Mouse (Mus musculus): ENCODE measurements around the gene Zbtb20.

Zbtb20 gene

DNA sequence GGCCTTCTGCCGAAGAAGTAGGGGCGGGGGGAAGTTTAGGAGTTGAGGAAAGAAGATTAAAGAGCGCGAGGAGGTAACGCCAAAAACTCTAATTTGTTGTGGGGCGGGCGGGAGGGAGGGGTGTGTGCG lies at the start of gene Zbtb20:
Gene Zbtb20 (plus strand): TSS at position 30 of the 129 bp plus-strand sequence.
- DNase-seq (ENCODE audit: low spot score in 2 of 2) = no peak

DNA sequence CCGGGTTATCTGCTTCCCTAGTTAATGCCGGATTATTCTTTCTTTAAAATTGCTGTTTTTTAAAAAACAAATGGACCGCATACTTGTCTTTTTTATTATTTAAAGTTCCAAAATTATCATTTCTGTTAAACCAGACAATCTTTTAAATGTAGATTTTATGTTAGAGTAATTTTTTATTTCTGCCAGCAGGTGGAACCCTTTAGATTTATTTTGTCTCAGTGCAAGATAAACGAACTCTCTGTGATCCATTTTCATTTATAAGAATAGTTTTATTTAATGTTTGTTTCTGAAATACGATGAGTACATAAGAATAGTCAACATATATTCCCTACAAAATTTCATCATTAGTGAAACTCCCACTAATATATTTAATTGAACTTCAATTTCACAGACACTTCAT lies 39.7 kb upstream of the Zbtb20 start:
- no peak for DNase-seq (ENCODE audit: low spot score in 2 of 2)

DNA sequence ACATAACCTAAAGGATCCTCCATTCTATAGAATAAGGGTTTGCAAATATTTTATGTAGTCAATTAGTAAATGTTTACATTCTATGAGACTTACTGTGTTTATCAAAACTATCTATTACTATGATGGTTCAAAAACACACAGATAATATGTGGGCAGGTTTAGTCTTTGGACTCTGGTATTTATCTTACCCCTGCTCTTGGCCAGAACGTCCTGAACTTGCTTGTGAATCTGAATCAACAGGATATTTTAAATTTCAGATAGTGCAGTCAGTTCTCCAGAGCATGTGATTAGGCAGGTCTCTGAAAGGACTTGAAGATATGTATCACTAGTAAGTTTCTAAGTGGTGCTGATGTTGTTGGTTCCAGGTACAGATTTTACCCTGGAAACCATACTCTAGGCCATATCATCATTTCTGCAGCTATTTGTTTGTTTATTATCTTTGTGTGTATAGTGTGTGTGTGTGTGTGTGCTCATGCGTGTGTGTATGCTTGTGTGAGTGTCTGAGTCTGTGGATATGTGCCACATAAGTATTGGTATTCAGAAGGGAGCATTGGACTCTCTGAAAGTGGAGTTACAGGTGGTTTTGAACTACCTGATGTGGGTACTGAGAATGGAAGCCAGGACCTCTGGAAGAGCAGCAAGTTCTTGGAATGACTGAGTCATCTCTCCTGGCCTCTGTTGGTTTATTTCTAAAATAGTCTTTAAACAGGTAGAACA lies 39.1 kb upstream of the Zbtb20 start:
- DNase-seq (ENCODE audit: low spot score in 2 of 2) = no peak

DNA sequence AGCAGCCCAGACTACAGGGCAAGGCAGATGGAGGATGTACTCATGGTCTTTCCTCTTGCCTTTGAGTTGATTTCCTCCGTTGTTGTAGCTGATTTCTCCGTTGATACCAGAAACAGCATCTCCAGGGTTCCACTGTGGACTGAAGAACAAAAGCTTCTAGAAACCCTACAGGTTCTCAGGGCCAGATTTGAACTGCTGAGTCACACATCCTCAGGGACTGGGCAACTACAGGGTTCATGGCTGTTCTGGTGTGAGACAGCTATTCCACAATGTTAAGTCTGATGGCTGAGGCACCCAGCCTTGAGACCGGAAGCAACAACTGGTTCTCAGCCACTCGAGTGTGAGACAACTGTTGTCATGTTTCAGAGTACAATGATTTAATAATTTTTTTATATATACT lies 37.5 kb upstream of the Zbtb20 start:
- no peak for DNase-seq (ENCODE audit: low spot score in 2 of 2)

DNA sequence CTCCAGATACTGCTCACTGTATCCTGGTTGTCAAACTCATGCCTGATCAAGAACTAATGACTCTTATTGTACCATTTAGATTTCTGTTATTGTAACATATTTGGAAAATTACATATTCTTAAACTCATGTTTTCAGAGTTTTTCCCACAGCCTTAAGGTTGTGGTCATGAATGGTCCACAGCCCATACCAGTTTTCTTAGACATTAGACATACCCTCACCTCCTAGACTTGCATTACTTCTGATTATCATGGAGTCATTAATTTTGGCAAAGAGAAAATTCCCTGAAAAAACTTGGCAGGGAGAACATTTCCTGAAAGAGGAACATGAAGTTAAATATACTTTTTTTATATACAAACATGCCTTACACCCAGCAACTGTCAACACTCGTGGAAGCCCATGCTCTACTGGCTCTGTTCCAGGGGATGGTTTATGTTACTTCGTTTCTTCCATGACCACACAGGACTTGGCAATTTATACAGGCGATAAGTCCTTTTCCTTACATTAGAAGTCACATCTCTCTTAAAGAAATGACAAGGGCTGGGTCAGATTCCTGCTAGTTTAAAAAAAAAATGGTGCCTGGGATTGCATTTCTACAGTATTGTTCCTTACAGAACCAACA lies 18.0 kb upstream of the Zbtb20 start:
- no peak for DNase-seq (ENCODE audit: low spot score in 2 of 2)

DNA sequence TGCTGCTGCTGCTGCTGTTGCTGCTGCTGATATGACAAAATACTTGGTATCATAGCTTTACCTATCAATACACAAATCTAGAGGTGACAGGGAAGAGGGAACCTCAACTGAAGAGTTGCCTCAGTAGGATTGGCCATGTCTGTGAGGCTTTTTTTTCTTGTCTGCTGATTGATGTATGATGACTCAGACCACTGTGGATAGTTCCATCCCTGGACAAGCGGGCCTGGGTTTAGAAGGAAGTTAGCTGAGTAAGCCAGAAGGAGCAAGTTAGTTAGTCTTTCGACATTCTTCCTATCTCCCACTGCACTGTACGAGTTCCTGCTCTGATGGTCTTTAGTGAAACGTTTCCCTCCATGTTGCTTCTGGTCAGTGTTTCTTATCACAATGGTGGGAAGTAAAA lies 16.4 kb upstream of the Zbtb20 start:
- DNase-seq (ENCODE audit: low spot score in 2 of 2) = no peak

DNA sequence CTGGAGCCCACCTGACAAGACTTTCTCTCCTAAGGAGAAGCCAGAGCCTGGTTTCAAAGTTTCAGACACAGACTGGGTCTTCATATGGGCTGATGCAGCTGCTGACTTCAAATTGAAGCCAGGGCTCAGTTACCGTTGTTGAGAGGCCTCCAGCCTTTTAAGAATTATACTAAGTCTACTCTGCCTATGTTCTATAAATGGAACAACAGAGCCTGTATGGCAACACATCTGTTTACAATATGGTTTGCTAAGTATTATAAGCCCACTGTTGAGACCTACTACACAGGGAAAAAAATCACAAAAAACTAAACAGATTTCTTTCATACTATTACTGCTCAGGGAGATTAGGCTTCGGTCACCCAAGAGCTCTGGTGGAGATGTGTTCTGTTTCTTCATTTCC lies 12.4 kb upstream of the Zbtb20 start:
- DNase-seq (ENCODE audit: low spot score in 2 of 2) = no peak

DNA sequence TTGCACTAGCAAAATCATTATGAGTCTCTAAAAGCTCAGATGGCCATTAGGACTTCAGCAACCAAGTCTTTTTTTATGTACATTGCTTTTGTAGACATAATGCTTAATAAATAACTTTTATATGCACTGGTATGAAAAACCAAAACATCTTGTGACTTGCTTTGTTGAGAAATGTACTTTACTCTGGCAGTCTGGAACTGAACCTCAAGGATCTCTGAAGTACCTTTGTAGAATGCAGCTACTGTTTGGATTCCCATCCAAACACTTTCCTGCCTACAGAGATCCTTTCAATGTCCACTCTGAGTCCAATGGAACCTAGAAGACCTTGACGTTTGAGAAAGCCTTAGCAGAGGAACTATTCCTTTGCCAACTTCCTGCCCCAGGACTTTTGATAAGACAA lies 9.6 kb upstream of the Zbtb20 start:
- no peak for DNase-seq (ENCODE audit: low spot score in 2 of 2)

DNA sequence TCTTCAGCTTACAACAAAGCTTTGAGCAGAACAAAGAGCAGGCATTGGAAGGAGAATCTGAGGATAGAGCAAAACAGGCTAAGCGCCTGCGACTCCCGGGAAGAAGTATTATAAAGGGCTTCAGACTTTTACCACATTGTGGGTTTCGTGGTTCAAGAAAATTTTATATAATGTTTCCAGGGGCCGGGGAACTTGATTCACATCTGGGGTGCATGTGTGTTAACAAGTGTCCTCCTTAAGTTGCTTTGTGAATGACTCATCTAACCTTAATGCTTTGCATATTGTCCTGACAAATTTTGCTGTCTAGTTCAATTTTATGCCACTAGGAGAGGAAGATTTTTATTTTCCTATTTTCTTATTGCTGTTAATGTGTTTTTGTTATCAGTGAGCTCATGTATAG lies 3.6 kb upstream of the Zbtb20 start:
- no peak for DNase-seq (ENCODE audit: low spot score in 2 of 2)

DNA sequence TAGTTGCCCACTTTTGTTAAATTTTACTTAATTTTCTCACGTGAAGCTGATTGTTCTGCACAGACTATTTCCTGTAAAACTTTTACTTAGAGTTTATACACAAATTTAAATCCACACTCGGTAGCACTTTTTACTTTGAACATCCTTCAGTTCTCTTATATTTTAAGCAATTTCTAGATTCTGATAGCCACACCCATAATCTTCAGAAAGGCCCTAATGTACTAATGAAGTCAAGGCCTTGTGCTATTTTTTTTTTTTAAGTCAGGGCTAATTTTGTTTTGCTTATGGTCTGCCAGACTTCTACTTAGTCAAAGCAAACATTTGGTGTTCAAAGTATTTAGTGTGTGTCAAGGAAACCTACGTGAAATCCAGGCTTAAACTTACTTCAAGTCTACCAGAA lies 1.7 kb upstream of the Zbtb20 start:
- DNase-seq (ENCODE audit: low spot score in 2 of 2) = no peak

DNA sequence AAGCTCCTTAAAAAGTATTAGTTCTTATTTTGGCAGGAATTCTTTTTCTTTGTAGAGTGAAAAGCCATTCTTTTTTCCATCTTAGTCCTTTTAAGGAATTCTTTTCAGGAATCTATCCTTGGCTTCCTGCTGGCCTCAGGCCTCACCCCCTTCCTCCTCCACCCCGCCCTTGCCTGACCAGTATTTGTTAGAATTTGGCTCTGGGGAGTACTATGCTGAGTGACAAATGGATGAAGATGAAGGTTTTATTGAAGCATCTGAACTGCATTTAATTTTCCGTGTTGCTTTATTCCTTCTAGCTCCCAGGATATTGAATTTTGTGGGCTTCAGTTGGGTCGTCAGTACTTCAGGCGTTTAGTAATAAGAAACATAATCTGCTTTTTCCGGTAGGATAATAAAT lies 1.2 kb upstream of the Zbtb20 start:
- no peak for DNase-seq (ENCODE audit: low spot score in 2 of 2)

DNA sequence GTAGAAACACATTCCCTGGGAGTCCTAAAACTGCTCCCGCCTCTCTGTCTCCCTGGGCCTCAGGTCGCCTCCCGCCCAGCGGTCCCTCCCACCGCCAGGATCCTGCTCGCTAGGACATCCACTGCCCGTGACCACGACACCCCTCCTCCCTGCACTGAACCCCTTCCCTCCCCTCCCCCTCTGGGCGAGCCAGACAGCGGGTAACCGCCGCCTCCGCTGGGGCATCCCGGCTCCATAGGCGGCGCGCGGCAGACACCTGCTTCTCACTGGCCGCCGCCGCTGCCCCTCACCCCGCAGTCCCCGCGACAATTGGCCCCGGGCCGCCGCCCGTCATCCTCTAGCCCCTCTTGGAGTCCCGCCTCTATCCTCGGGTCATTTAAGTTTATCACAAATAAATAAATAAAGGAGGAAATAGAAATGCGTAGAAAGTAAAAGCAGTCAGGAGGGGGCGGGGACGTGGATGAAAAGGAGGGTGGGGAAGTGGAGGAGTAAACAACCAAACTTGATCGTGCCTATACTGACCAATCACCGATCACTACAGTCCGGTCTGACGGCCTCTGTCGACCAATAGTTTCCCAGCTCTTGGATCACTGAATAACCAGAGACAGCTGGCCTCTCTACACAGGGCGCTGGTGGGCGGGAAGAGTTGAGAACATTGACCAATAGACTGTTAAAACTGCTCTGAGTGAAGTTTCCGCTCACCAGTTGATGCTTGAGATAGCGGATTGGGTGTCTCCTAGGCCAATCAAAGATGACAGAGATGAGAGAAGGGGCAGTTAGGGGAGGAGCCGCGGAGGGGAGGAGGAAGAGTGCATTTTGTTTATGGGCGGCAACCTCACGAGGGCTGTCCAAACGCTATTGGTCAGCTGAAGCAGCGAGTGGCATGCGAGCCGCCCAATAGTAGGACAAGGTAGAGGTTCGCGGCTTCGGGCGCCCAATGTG lies 500 bp upstream of the Zbtb20 start:
- DNase-seq (ENCODE audit: low spot score in 2 of 2) = peak; percentile 99 to 100

DNA sequence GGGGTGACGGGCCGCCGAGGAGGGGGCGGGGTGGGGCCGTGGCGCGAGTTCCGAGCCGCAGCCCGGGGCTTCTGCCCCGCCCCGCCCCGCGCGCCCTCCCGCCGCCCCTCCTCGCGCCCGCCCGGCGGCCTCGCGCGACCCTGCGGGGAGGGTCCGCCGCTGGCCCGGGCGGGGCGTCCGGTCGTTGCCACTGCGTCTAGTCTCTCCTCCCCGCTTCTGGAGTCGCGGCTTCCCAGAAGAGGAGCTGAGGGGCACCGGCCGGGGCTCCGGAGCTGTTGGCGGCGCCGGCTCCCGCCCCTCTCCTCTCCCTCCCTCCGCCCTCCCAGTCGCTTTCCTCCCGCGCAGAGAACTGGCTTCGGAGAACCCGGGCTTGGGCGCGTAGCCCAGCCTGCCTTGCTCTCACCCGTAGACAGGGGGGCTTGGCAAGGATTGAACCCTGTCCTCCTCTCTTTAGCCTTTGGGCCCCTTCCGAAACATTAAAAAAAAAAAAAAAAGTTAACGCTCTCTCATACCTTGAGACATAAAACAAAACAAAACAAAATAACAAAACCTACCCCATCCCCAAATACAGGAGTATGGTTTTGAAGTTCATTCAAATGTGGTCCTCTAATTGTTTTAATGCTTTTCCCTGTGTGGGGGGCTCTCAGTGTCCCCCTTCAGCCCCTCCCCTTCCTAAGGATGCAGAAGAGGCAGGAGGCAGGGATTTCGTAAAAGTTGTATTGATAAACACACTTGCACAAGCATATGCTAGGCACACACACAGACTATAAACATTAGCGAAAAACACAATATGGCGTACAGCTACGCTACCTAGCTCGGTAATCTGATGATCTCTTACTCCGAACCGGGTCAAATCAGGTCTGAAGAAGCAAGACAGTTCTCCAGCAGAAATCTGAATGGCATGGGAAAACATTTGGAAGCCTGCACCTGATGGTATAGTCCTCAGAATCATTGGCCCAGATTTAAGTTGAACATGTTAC lies 630 bp downstream of the Zbtb20 start:
- peak; percentile 31 to 50 for DNase-seq (ENCODE audit: low spot score in 2 of 2)

DNA sequence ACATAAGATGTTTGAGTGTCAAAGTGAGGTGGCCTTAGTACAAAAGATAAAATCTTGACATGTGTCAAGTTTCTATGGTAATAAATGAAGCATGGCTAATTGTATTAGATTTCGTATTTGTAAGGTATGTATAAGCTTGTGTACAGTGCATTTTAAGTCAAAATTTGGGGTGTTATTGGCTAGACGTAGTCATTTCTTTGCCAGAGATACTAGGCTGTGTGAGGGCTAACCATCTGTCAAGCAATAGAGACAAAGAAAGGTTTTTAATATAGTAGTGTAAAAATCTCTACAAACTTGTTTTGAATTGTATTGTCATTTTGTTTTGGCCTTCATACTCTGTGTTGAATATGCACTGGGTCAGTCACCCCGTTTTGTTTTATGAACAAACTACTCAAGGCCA lies 4.4 kb downstream of the Zbtb20 start:
- no peak for DNase-seq (ENCODE audit: low spot score in 2 of 2)

DNA sequence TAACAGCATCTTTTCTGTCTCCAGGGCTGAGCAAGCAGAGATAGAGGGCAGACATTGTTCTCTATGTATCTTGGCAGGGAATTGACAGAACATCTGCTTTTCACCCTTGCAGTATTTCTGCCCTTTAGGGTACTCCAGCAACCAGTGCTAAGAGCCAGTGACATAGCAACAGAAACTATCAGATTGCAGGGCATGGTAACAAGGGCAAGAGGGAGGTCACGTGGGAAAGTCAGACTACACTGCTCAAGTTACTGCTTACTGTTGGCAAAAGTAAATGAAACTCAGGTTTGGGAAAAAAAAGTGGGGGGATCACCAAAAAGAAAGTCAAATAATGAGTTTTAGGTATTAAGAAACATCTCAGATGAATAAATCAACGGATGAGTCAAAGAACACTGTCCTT lies 9.9 kb downstream of the Zbtb20 start:
- DNase-seq (ENCODE audit: low spot score in 2 of 2) = no peak

DNA sequence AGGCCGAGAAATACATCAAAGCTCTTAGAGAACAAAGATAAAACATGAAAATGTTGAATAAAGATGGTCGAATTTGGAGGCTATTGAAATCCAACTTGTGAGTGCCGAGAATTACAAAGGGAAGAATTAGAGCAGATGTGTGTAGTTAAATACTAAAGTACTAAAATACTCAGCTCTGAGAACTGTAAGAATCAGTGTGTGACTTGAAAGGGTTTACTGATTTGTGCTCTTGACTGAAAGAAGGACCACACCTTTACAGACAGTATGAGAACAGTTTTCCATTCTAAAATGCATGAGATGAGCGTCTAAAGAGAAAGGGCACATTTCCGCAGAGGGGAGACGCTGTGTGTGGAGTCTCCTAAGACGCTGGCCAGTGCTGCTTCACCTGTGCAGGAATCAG lies 10.3 kb downstream of the Zbtb20 start:
- DNase-seq (ENCODE audit: low spot score in 2 of 2) = no peak

DNA sequence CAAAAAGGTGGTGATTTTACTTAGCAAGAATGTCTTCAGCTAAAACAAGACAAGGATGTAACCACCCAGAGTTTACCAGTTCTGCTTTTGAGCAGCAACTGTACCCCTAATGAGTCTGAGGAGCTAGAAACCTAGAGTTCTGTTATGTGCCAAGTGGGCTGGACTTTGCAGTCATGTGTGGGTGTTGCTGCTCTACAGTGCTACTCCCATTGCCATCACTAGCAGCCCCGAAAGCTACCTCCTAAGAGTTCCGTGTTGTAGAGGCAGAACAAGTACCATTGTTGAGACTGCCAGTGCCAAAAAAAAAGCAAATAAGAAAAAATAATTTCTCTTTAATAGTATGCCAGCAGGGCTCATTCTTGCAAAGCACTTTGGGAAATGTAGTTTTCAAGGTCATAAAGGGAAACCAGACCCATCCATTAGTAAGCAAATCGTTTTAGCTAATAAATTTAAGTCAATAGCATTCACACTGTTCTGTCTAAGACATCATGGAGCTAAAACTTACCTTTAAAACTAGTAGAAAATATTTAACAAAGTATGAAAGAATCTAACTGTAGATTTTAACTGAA lies 21.5 kb downstream of the Zbtb20 start:
- peak in 1 of 2 experiments; percentile 32 for DNase-seq (ENCODE audit: low spot score in 2 of 2)

DNA sequence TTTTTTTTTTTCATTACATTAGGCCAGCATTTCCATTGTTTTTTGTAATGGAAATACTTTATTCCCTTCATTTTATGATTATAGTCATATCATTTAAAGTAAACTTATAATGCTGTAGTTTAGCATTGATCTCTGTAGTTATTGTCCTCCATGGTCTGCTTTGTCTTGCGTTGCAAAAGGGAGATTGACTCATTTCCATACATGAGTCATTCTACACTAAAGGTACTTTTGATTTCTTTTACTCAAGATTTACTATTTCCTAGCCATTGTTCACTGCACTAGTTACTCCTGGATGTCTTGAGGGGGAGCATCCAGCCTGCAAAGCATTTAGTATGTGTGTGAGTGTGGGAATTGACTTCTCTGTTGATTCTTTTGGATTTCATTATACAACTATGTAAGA lies 24.6 kb downstream of the Zbtb20 start:
- no peak for DNase-seq (ENCODE audit: low spot score in 2 of 2)

DNA sequence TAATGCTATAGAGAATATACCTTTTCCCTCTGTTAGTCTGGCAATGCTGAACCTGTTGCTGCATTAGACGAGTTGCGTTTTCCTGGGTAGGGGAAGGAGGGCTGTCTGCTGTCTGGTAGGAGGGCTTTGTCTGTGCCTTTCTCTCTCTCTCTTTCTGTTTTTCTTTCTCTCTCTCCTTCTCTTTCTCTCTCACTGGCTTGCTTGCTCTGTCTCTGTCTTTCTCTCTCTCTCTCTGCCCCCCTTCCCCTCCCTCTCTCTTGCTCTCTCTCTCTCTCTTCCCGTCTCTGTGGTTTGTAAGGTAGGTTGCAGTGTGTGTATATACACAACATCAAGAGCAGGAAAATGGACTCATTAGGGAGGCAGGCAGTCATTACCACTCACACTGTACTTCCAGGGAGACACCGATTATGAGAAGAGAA lies 31.6 kb downstream of the Zbtb20 start:
- peak in 1 of 2 experiments; percentile 24 for DNase-seq (ENCODE audit: low spot score in 2 of 2)

DNA sequence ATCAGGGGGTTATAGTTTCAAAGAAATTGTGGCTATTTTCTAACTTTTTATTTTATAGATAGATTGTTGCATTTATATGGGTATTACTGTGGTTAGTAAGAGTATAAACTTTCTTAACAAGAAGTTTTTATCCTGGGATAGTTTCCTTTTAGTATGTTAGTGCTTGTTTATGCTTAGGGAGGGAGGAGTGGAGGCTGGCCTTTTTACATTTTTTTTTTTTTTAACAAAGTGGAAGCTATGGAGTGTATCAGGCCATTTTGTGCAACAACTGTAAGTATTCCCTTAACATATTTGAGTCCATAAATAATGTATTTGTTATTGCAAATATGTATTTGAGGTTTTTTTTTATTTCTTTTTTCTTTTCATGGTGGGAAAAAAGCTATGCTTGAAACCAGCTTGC lies 32.7 kb downstream of the Zbtb20 start:
- no peak for DNase-seq (ENCODE audit: low spot score in 2 of 2)

DNA sequence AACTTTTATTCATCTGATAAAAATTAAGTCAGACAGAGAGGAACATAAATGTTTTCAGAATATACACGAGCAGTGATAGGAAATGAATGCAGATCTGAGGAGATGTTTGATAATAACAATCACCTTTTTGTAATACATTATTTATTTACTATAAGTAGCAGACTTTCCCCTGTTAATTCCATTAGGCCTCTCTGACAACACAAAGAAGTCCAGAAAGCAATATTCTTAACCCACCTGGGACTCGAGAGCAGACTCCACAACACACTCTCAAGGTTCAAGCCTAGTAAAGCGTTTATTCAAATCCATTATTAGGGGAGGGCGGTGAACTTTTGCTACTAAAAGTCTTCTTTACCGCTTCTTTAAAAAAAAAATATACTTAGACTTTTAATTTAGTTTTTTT lies 33.2 kb downstream of the Zbtb20 start:
- no peak for DNase-seq (ENCODE audit: low spot score in 2 of 2)

DNA sequence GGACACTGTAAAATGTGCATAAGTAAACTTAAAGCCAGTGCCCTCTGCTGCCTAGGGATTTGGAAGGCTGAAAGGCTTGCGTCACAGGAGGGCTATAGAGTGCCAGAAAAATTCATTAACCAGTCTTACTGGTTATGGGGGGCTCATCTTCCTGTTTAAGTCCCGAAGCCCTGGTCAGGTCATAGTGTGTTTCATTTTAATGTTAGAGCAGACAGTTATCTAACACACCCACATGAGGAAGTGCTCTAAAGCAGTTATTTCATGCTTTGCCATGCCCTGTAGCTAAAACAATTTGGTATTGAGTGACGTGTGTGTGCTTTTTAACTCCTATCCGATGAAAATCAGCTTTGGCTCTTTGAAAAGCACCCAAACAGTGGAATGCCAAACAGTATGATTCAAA lies 34.3 kb downstream of the Zbtb20 start:
- DNase-seq (ENCODE audit: low spot score in 2 of 2) = peak in 1 of 2 experiments; percentile 5
